Mouse (Mus musculus): ENCODE data around the gene Chadl. TPM values are rescaled to one million over a fixed set of nuclear protein-coding genes. Genes with fewer than 3 reads are reported as not detected.
A peak's percentile ranks its signal among the peaks of the same experiment; 100 is the strongest.
"Not testable (repeated sequence)": the region's sequence is repeated elsewhere in the genome, so short reads cannot be mapped to it uniquely, and the experiment has no call there.

Chadl gene
- 0.44 and 0.52 TPM in 2 replicates for polyA plus RNA-seq (2015; fragmentation: Nextera tagmentation; extraction: Ambion mirVana)

DNA sequence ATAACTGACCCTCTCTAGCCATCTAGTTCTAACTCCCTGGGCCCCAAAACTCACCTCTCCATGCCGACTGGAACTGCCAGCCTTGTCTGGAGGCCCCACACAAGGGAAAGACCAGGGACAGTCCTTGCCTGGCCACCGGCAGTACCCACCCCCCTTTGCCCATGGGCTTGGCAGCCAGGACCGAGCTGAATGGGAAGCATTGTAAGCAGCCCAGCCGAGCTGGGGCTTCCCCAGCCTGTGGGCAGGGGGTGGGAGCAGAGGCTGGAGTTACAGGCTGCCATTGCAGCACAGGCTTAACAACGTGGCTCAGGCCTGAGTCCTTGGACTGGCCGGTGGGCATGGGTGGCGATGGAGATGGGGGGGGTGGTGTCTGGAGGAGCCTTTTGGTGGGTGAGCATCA lies at the start of gene Chadl:
Chadl (minus strand) TSS at position 113 of the 400 bp plus-strand sequence.
- 59% methylated on average over 7 of the region's 7 CpGs for WGBS (ENCODE audit: insufficient replicate concordance)
- Histone ChIP-seq H3K4me1 (ENCODE audit: control insufficient read depth, low read depth, low read length) (peaks cover 7% of the 10 kb centered on the region; the same call in 1 of the 2 replicates), H3K4me3 (ENCODE audit: low read depth, low read length) (no peak within 1 kb of the TSS), H3K36me3 (ENCODE audit: control insufficient read depth, insufficient read depth) (no peaks in the 10 kb centered on the region), H3K4me2 (ENCODE audit: low read depth, low read length) (no peak within 1 kb of the TSS), H3K27me3 (ENCODE audit: control insufficient read depth, insufficient read depth, low read depth, low read length) (peaks cover 35% of the 10 kb centered on the region), H3K27ac (ENCODE audit: low read length) (no peak within 1 kb of the TSS), H3K9me3 (replicated peaks; ENCODE audit: control insufficient read depth, low read length) (no peaks in the 10 kb centered on the region), H3K9ac (ENCODE audit: low read depth, low read length) (no peak within 1 kb of the TSS)
- no peak for ATAC-seq (ENCODE audit: low read depth)

DNA sequence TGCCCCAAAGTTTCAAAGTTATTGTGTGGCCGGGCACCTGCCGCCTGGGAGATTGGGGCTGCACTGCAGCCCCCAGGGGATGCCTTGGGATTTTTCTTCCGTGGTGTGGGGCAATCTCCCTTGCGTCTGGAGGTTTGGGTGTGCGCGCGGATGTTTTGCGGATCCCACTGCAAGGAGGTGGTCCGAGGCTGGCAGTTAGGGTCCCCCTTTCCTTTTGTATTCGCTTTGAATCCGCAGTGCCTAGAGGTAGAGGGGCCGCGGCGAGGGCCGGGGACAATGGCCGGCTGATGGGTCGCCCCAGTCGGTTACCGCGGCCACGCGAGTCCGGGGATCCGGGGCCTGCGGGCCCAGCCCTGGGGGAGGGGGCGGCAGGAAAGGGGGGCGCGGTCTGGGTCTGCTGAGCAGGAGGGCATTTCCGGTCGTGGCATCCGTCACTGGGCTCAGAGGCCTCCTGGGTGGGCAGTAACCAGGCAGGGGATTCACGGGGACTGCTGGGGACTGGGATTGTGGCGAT lies 48.6 kb upstream of the Chadl start:
- no peaks in the 10 kb centered on the region for H3K36me3 ChIP-seq (ENCODE audit: control insufficient read depth, insufficient read depth)
- peak overlapping the region; percentile 93 for H3K4me2 ChIP-seq (ENCODE audit: low read depth, low read length)
- peak overlapping the region; percentile 61 for H3K27ac ChIP-seq (ENCODE audit: low read length)
- H3K9ac ChIP-seq (ENCODE audit: low read depth, low read length) = peak overlapping the region; percentile 74
- under 1% methylated on average over 33 of the region's 33 CpGs for WGBS (ENCODE audit: insufficient replicate concordance)
- H3K27me3 ChIP-seq (ENCODE audit: control insufficient read depth, insufficient read depth, low read depth, low read length) = 0 out of 2 replicates have a peak, but pooled peaks cover 2% of the 10 kb centered on the region
- H3K4me3 ChIP-seq (ENCODE audit: low read depth, low read length) = peak overlapping the region; percentile 81
- H3K9me3 ChIP-seq (replicated peaks; ENCODE audit: control insufficient read depth, low read length) = no peaks in the 10 kb centered on the region
- ATAC-seq (ENCODE audit: low read depth) = peak; percentile 60
- peaks cover 25% of the 10 kb centered on the region for H3K4me1 ChIP-seq (ENCODE audit: control insufficient read depth, low read depth, low read length)

DNA sequence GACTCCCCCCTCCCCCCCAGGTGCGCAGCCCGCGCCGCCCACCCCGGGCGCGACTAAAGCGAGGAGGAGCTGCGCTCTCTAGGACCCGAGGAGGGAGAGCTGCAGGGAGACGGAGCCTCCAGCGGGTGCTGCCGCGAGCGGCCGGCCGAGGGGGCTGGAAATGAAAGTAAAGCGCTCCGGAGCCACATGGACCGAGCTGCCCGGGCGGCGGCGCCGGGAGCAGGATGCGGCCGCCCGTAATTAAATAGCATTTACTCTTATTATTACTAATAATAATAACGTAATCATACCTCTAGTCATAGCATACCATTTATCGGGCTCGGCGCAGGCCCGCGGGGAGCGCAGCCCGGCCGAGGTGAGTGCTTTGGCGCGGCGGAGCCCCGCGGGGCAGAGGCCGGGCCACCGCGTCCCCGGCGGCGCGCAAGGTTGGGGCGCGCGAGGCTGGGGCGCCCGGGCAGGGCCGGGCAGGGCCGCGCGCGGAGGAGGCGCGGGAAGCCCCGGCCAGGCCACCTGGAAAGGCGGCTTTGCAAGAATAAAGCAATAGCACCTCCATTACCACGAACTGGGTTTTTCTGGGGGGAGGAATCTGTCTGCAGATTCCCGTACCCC lies 48.0 kb upstream of the Chadl start, which contains the start of the genes Zc3h7b and Rangap1:
Zc3h7b (plus strand) TSS at position 66 of the 609 bp plus-strand sequence.
Rangap1 (minus strand) TSS at position 539 of the 609 bp plus-strand sequence.
- Histone ChIP-seq H3K9me3 (replicated peaks; ENCODE audit: control insufficient read depth, low read length) (no peaks in the 10 kb centered on the region), H3K9ac (ENCODE audit: low read depth, low read length) (peak within 1 kb of the TSS; percentile 74), H3K4me3 (ENCODE audit: low read depth, low read length) (peak within 1 kb of the TSS; percentile 81), H3K27ac (ENCODE audit: low read length) (peak within 1 kb of the TSS; percentile 61), H3K36me3 (ENCODE audit: control insufficient read depth, insufficient read depth) (no peaks in the 10 kb centered on the region), H3K4me2 (ENCODE audit: low read depth, low read length) (peak within 1 kb of the TSS; percentile 93), H3K4me1 (ENCODE audit: control insufficient read depth, low read depth, low read length) (peaks cover 25% of the 10 kb centered on the region), H3K27me3 (ENCODE audit: control insufficient read depth, insufficient read depth, low read depth, low read length) (0 out of 2 replicates have a peak, but pooled peaks cover 2% of the 10 kb centered on the region)
- WGBS (ENCODE audit: insufficient replicate concordance) = under 1% methylated on average over 65 of the region's 65 CpGs
- peak; percentile 81 for ATAC-seq (ENCODE audit: low read depth)

DNA sequence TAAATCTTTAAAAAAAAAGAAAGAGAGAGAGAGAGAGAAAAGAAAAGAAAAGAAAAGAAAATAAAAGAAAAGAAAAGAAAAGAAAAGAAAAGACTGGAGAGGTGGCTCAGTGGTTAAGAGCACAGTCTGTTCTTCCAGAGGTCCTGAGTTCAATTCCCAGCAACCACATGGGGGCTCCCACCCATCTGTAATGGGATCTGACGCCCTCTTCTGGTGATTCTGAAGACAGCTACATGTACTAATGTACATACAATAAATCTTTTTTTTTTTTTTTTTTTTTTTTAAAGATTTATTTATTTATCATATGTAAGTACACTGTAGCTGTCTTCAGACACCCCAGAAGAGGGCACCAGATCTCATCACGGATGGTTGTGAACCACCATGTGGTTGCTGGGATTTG lies 45.3 kb upstream of the Chadl start:
- ATAC-seq (ENCODE audit: low read depth); H3K4me3 ChIP-seq (ENCODE audit: low read depth, low read length); H3K36me3 ChIP-seq (ENCODE audit: control insufficient read depth, insufficient read depth); H3K27ac ChIP-seq (ENCODE audit: low read length); H3K27me3 ChIP-seq (ENCODE audit: control insufficient read depth, insufficient read depth, low read depth, low read length); H3K9me3 ChIP-seq (replicated peaks; ENCODE audit: control insufficient read depth, low read length); H3K9ac ChIP-seq (ENCODE audit: low read depth, low read length); H3K4me2 ChIP-seq (ENCODE audit: low read depth, low read length): not testable (repeated sequence)
- 18% methylated on average over 1 of the region's 2 CpGs for WGBS (ENCODE audit: insufficient replicate concordance)
- H3K4me1 ChIP-seq (ENCODE audit: control insufficient read depth, low read depth, low read length) = peaks cover 20% of the 10 kb centered on the region

DNA sequence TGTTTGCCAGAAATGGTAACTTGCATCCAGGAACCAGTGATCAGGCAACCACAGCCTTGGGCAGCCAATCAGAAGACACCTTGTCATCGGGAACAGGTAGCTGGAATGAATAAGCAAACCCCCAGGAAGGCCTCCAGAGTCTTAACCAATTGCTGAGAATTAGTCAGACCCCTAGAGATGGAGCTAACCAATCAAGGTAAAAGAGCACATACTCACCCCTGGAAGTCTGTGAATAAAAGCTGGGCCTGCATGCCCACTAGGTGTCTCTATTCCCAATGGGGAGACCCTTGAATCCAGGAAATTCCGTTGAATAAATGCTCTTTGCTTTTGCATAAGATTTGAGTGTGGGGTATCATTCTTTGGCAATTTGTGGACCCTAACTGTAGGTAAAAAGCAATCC lies 42.8 kb upstream of the Chadl start:
- WGBS (ENCODE audit: insufficient replicate concordance) = 15% methylated on average over 2 of the region's 2 CpGs
- Histone ChIP-seq H3K4me1 (ENCODE audit: control insufficient read depth, low read depth, low read length) (peaks cover 9% of the 10 kb centered on the region), H3K9ac (ENCODE audit: low read depth, low read length) (no peak overlapping the region), H3K27ac (ENCODE audit: low read length) (no peak overlapping the region), H3K4me2 (ENCODE audit: low read depth, low read length) (no peak overlapping the region), H3K36me3 (ENCODE audit: control insufficient read depth, insufficient read depth) (no peaks in the 10 kb centered on the region), H3K27me3 (ENCODE audit: control insufficient read depth, insufficient read depth, low read depth, low read length) (0 out of 2 replicates have a peak, but pooled peaks cover 2% of the 10 kb centered on the region), H3K4me3 (ENCODE audit: low read depth, low read length) (no peak overlapping the region), H3K9me3 (replicated peaks; ENCODE audit: control insufficient read depth, low read length) (no peaks in the 10 kb centered on the region)
- ATAC-seq (ENCODE audit: low read depth) = no peak

DNA sequence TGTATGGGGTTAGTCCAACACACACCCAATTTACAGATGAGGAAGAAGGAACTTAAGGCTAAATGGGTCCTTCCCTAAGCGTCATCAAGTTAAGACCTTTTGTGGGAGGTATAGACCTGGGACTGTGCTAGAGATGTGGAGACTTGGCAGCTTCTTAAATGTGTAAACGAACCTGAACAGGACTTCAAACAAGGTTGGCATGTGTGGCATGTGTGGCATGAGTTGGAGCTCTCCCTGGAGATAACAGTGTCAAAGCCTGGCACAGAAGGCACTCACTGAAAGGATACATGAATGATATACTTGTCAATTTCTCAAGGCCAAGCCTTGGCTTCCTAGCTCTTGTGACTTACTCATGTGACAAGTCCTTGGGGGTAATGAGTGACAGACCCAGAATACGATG lies 42.2 kb upstream of the Chadl start:
- H3K27ac ChIP-seq (ENCODE audit: low read length) = no peak overlapping the region
- H3K9ac ChIP-seq (ENCODE audit: low read depth, low read length) = no peak overlapping the region
- 0 out of 2 replicates have a peak, but pooled peaks cover 2% of the 10 kb centered on the region for H3K27me3 ChIP-seq (ENCODE audit: control insufficient read depth, insufficient read depth, low read depth, low read length)
- no peak overlapping the region for H3K4me2 ChIP-seq (ENCODE audit: low read depth, low read length)
- no peak for ATAC-seq (ENCODE audit: low read depth)
- no peak overlapping the region for H3K4me3 ChIP-seq (ENCODE audit: low read depth, low read length)
- no peaks in the 10 kb centered on the region for H3K36me3 ChIP-seq (ENCODE audit: control insufficient read depth, insufficient read depth)
- no peaks in the 10 kb centered on the region for H3K9me3 ChIP-seq (replicated peaks; ENCODE audit: control insufficient read depth, low read length)
- WGBS (ENCODE audit: insufficient replicate concordance) = 60% methylated on average over 3 of the region's 3 CpGs
- peaks cover 3% of the 10 kb centered on the region for H3K4me1 ChIP-seq (ENCODE audit: control insufficient read depth, low read depth, low read length)

DNA sequence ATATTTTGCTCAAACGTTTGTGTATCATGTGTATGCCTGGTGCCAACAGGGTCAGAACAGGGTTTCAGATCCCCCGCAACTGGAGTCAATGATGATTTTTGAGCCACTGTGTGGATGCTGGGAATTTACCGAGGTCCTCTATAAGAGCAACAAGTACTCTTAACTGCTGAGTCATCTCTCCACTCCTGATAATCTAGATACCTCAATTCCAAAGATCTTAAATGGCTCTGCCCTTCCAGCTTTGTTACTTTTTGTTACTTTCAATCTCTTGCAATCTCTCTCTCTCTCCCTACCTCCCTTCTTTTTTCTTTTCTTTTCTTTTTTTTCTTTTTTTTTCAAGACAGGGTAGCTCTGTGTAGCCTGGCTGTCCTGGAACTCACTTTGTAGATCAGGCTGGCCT lies 38.0 kb upstream of the Chadl start:
- WGBS (ENCODE audit: insufficient replicate concordance) = 43% methylated on average over 3 of the region's 3 CpGs
- Histone ChIP-seq H3K4me1 (ENCODE audit: control insufficient read depth, low read depth, low read length) (peaks cover 3% of the 10 kb centered on the region), H3K27me3 (ENCODE audit: control insufficient read depth, insufficient read depth, low read depth, low read length) (peaks cover 4% of the 10 kb centered on the region), H3K4me2 (ENCODE audit: low read depth, low read length) (no peak overlapping the region), H3K9me3 (replicated peaks; ENCODE audit: control insufficient read depth, low read length) (no peaks in the 10 kb centered on the region), H3K9ac (ENCODE audit: low read depth, low read length) (no peak overlapping the region), H3K4me3 (ENCODE audit: low read depth, low read length) (no peak overlapping the region), H3K27ac (ENCODE audit: low read length) (no peak overlapping the region), H3K36me3 (ENCODE audit: control insufficient read depth, insufficient read depth) (no peaks in the 10 kb centered on the region)
- no peak for ATAC-seq (ENCODE audit: low read depth)

DNA sequence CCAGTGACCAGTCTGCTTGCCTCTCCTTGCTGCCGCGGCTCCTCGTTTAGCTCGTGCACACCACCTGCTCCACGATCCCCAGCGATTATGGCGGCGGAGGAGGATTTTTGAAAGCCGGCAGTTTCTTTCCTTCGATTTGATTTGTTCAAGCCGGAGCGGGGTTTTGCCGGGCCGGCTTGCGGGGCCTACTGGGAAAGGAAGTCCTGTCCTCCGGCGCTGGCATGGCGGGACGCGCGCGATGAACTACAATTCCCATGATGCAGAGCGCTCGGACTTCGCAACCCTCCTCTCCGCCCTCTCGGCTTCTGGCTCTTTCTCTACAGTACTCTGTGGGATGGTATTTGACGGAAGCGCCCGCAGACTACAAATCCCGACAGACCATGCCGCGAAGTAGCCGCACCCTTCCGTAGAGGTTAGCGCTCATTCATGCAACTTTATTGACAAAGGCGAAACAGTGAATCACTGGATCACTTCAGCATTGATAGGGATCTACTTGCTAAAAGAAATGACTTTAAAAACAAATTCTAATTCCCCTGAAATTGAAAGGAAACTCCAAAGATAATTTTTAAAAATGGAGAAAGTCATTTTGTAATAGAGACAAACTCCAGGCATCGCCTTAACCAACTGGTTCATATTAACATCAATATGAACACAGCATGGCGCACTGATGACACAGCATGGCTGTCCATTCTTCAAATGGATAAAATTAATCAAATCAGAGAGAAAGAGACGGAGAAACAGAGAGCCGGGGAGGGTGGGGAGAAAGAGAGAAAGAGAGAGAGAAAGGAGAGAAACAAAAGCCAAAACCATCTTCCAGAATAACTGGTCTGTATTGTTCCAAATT lies 32.9 kb upstream of the Chadl start:
- H3K27ac ChIP-seq (ENCODE audit: low read length) = peak overlapping the region; percentile 86
- WGBS (ENCODE audit: insufficient replicate concordance) = 6% methylated on average over 41 of the region's 41 CpGs
- peak overlapping the region; percentile 94 for H3K9ac ChIP-seq (ENCODE audit: low read depth, low read length)
- H3K27me3 ChIP-seq (ENCODE audit: control insufficient read depth, insufficient read depth, low read depth, low read length) = peaks cover 4% of the 10 kb centered on the region
- peaks cover 21% of the 10 kb centered on the region for H3K4me1 ChIP-seq (ENCODE audit: control insufficient read depth, low read depth, low read length)
- peak; percentile 98 for ATAC-seq (ENCODE audit: low read depth)
- H3K4me3 ChIP-seq (ENCODE audit: low read depth, low read length) = peak overlapping the region; percentile 100
- no peaks in the 10 kb centered on the region for H3K9me3 ChIP-seq (replicated peaks; ENCODE audit: control insufficient read depth, low read length)
- peak overlapping the region; percentile 73 for H3K4me2 ChIP-seq (ENCODE audit: low read depth, low read length)
- H3K36me3 ChIP-seq (ENCODE audit: control insufficient read depth, insufficient read depth) = peaks cover 5% of the 10 kb centered on the region
